Mouse (Mus musculus): Measurements from ENCODE around the gene Sept12. TPM values are rescaled to one million over a fixed set of nuclear protein-coding genes. Genes with fewer than 3 reads are reported as not detected.

Gene Sept12
- polyA plus RNA-seq (2014; fragmentation: Nextera tagmentation; extraction: Ambion mirVana): not detected in 2 replicates

DNA sequence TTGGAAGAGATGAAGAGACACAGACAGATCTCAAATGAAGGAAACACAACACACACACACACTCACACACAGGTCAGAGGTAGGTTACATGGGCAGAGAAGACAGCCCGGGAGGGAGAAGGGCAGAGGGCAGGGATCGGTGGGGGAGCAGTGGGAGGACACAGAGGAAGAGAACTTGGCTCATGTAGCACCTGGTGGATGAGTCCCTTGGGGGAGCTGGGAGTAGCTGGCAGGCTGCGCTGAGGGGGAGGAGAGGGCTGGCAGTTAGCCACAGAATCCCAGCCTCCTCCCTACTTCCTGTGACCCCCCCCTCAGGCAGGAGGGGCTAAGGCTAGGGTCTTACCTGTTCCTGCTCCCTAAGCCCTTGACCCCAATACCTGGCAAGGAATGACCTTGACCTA lies at the start of gene Sept12:
Gene Sept12 (minus strand): TSS at position 300 of the 400 bp plus-strand sequence.
- Histone ChIP-seq H3K4me3 (ENCODE audit: low read depth, low read length) (no peak within 1 kb of the TSS), H3K9ac (ENCODE audit: low read length) (no peak within 1 kb of the TSS), H3K4me1 (ENCODE audit: control insufficient read depth, insufficient read depth, low read length) (no peaks in the 10 kb centered on the region), H3K36me3 (ENCODE audit: control insufficient read depth, insufficient read depth, low read length) (no peaks in the 10 kb centered on the region), H3K4me2 (ENCODE audit: low read depth) (no peak within 1 kb of the TSS), H3K27me3 (ENCODE audit: control insufficient read depth, insufficient read depth, low read length) (no peaks in the 10 kb centered on the region), H3K27ac (ENCODE audit: low read depth, low read length) (no peak within 1 kb of the TSS), H3K9me3 (ENCODE audit: control insufficient read depth, low read length) (no peaks in the 10 kb centered on the region)
- ATAC-seq (ENCODE audit: insufficient read depth, low FRiP score, low TSS enrichment) (no peak), DNase-seq (ENCODE audit: low spot score) (no peak)
- WGBS: 55% methylated on average over 3 of the region's 3 CpGs

DNA sequence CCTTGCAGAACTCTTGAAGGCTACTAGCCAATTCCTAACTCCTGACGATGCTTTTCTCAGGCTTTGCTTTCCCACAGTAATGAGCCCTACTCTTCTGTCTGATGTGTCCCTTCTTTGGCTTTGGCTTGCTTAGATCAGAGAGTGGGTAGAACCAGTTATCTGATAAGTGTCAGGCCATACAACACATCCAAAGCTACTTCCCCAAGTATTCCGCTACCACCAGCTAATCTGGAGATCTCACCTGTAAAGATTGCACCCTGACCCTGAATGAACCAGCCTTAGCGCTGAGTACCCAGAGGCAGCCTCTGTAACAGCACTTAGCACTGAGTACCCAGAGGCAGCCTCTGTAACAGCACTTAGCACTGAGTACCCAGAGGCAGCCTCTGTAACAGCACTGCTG lies 47.7 kb upstream of the Sept12 start:
- no peak for DNase-seq (ENCODE audit: low spot score)
- no peaks in the 10 kb centered on the region for H3K9me3 ChIP-seq (ENCODE audit: control insufficient read depth, low read length)
- 95% methylated on average over 3 of the region's 3 CpGs for WGBS
- no peaks in the 10 kb centered on the region for H3K27me3 ChIP-seq (ENCODE audit: control insufficient read depth, insufficient read depth, low read length)
- no peak for ATAC-seq (ENCODE audit: insufficient read depth, low FRiP score, low TSS enrichment)
- H3K9ac ChIP-seq (ENCODE audit: low read length): no peak overlapping the region
- no peak overlapping the region for H3K4me2 ChIP-seq (ENCODE audit: low read depth)
- H3K27ac ChIP-seq (ENCODE audit: low read depth, low read length): no peak overlapping the region
- H3K4me3 ChIP-seq (ENCODE audit: low read depth, low read length): no peak overlapping the region
- H3K4me1 ChIP-seq (ENCODE audit: control insufficient read depth, insufficient read depth, low read length): peaks cover 7% of the 10 kb centered on the region
- H3K36me3 ChIP-seq (ENCODE audit: control insufficient read depth, insufficient read depth, low read length): peaks cover 8% of the 10 kb centered on the region

DNA sequence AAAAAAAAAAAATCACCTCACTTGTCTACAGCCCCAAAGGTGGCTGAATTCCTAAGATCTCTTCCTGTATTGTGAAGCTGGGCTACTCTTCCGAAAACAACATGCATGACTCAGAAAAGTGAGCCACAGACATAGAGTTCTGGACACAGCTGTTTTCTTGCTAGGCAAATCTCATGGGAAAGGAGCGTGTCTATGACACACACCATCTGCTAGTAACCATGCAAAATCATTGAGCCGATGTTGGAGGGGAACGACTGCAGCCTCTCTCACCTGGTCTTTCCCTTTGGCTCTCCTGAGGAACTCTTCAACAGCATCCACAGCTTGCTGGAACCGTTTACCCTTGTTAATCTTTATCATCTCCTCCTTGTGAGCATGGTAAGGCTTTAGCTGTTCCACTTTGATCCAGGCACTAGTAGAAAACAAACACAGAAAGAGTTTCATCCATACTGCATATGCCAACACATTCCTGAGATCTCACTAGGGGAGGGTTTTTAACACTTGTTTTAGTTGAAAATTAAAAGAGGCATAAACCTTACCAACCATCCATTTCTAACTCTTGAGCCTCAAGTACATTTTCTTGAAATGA lies 39.1 kb upstream of the Sept12 start:
- ATAC-seq (ENCODE audit: insufficient read depth, low FRiP score, low TSS enrichment) (no peak), DNase-seq (ENCODE audit: low spot score) (no peak)
- H3K36me3 ChIP-seq (ENCODE audit: control insufficient read depth, insufficient read depth, low read length): peaks cover 39% of the 10 kb centered on the region
- WGBS: 91% methylated on average over 5 of the region's 5 CpGs
- H3K4me3 ChIP-seq (ENCODE audit: low read depth, low read length): no peak overlapping the region
- H3K9ac ChIP-seq (ENCODE audit: low read length): no peak overlapping the region
- no peaks in the 10 kb centered on the region for H3K9me3 ChIP-seq (ENCODE audit: control insufficient read depth, low read length)
- H3K4me2 ChIP-seq (ENCODE audit: low read depth): no peak overlapping the region
- H3K27ac ChIP-seq (ENCODE audit: low read depth, low read length): no peak overlapping the region
- H3K27me3 ChIP-seq (ENCODE audit: control insufficient read depth, insufficient read depth, low read length): no peaks in the 10 kb centered on the region
- no peaks in the 10 kb centered on the region for H3K4me1 ChIP-seq (ENCODE audit: control insufficient read depth, insufficient read depth, low read length)

DNA sequence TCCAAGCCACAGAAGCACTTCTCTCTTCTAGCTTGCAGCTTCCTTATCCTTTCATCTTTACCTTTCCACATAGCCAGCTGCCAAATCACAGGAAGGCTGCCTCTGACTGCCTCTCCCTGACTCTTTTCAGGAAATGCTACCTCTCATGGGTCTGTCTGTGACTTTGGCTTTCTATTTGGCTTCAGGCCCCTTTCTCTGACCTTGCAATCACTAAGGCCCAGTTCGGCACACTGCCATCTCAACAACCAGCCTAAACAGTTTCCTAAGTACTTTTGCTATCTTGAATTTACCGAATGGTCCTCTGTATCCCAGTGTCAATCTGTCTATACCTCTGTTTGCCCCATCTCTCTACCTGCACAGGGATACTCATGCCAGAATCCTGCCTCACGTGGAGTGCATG lies 37.9 kb upstream of the Sept12 start:
- Histone ChIP-seq H3K4me3 (ENCODE audit: low read depth, low read length) (no peak overlapping the region), H3K9me3 (ENCODE audit: control insufficient read depth, low read length) (no peaks in the 10 kb centered on the region), H3K27me3 (ENCODE audit: control insufficient read depth, insufficient read depth, low read length) (no peaks in the 10 kb centered on the region), H3K9ac (ENCODE audit: low read length) (no peak overlapping the region), H3K27ac (ENCODE audit: low read depth, low read length) (no peak overlapping the region), H3K4me2 (ENCODE audit: low read depth) (no peak overlapping the region), H3K36me3 (ENCODE audit: control insufficient read depth, insufficient read depth, low read length) (peaks cover 45% of the 10 kb centered on the region), H3K4me1 (ENCODE audit: control insufficient read depth, insufficient read depth, low read length) (no peaks in the 10 kb centered on the region)
- no peak for DNase-seq (ENCODE audit: low spot score)
- WGBS: 97% methylated on average over 3 of the region's 3 CpGs
- ATAC-seq (ENCODE audit: insufficient read depth, low FRiP score, low TSS enrichment): no peak

DNA sequence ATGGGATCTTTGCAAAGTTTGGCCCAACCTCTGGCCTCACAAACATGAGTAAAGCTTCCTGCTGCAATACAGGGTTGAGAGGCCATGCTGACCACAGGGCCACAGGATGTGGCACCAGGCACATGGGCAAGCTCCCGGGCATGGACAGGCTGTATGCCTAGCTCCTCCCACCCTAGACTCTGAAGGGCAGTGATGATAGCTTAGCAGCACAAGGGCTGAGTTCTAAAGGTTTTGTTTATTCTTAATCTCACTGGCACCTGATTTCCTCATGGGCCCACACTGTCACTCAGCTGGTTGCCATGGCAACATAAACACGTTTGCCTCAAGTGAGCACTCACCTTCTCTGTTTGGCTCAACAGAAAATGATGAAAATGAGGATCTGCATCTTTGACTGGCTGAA lies 32.2 kb upstream of the Sept12 start:
- H3K4me1 ChIP-seq (ENCODE audit: control insufficient read depth, insufficient read depth, low read length): no peaks in the 10 kb centered on the region
- WGBS: 74% methylated on average over 2 of the region's 2 CpGs

DNA sequence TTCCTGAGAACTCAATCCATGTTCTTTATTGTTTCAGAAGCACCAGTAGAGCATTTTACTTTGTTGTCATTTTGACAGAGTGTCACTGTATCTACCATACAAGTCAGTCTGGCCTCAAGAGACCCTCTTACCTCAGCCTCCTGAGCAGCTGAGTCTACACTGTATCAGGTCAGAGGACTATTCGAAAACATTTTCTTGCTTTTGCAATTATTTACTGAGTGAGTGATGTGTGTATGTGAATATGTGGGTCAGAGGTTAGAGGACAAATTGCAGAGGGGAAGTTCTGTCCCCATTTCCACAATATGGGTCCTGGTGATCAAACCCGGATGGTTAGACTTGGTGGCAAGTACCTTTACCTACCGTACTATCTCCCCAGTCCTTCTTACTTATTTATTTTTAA lies 26.4 kb upstream of the Sept12 start:
- H3K9me3 ChIP-seq (ENCODE audit: control insufficient read depth, low read length): no peaks in the 10 kb centered on the region
- H3K36me3 ChIP-seq (ENCODE audit: control insufficient read depth, insufficient read depth, low read length): peaks cover 22% of the 10 kb centered on the region
- no peak for DNase-seq (ENCODE audit: low spot score)
- H3K27ac ChIP-seq (ENCODE audit: low read depth, low read length): no peak overlapping the region
- no peaks in the 10 kb centered on the region for H3K4me1 ChIP-seq (ENCODE audit: control insufficient read depth, insufficient read depth, low read length)
- WGBS: 94% methylated on average over 3 of the region's 3 CpGs
- H3K4me2 ChIP-seq (ENCODE audit: low read depth): no peak overlapping the region
- H3K27me3 ChIP-seq (ENCODE audit: control insufficient read depth, insufficient read depth, low read length): no peaks in the 10 kb centered on the region
- ATAC-seq (ENCODE audit: insufficient read depth, low FRiP score, low TSS enrichment): no peak
- H3K9ac ChIP-seq (ENCODE audit: low read length): no peak overlapping the region
- H3K4me3 ChIP-seq (ENCODE audit: low read depth, low read length): no peak overlapping the region

More for the DNA sequence above, 32.2 kb upstream of the Sept12 start:
- Histone ChIP-seq H3K9ac (ENCODE audit: low read length) (no peak overlapping the region), H3K27ac (ENCODE audit: low read depth, low read length) (no peak overlapping the region), H3K4me3 (ENCODE audit: low read depth, low read length) (no peak overlapping the region), H3K27me3 (ENCODE audit: control insufficient read depth, insufficient read depth, low read length) (no peaks in the 10 kb centered on the region), H3K4me2 (ENCODE audit: low read depth) (no peak overlapping the region), H3K9me3 (ENCODE audit: control insufficient read depth, low read length) (no peaks in the 10 kb centered on the region), H3K36me3 (ENCODE audit: control insufficient read depth, insufficient read depth, low read length) (peaks cover 41% of the 10 kb centered on the region)
- DNase-seq (ENCODE audit: low spot score): no peak
- no peak for ATAC-seq (ENCODE audit: insufficient read depth, low FRiP score, low TSS enrichment)

DNA sequence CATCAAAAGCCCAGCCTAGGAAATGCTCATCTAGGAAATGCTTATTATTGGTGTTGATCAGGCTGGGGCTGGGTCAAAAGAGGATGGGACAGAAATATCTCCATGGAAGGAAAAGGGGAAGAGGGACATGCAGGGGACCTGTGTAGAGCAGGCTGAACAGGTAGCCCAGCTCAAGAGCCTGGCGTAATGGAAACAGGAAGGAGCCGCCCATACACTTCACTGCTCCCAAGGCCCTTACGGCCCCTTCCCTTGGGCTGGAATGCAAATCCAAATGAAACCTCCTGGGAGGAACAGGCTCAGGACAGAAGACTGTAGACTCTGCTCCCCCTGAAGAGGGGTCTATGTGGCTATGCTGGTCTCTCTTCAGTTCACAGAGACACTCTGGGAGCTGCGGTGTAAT lies 16.9 kb upstream of the Sept12 start:
- H3K9ac ChIP-seq (ENCODE audit: low read length): no peak overlapping the region
- WGBS: 90% methylated on average over 4 of the region's 4 CpGs
- peaks cover 18% of the 10 kb centered on the region for H3K36me3 ChIP-seq (ENCODE audit: control insufficient read depth, insufficient read depth, low read length)
- H3K4me1 ChIP-seq (ENCODE audit: control insufficient read depth, insufficient read depth, low read length): no peaks in the 10 kb centered on the region; the same call in 1 of the 2 replicates
- DNase-seq (ENCODE audit: low spot score): no peak
- H3K27ac ChIP-seq (ENCODE audit: low read depth, low read length): no peak overlapping the region
- no peaks in the 10 kb centered on the region for H3K9me3 ChIP-seq (ENCODE audit: control insufficient read depth, low read length)
- no peak overlapping the region for H3K4me2 ChIP-seq (ENCODE audit: low read depth)
- H3K4me3 ChIP-seq (ENCODE audit: low read depth, low read length): no peak overlapping the region
- no peaks in the 10 kb centered on the region for H3K27me3 ChIP-seq (ENCODE audit: control insufficient read depth, insufficient read depth, low read length)
- no peak for ATAC-seq (ENCODE audit: insufficient read depth, low FRiP score, low TSS enrichment)

DNA sequence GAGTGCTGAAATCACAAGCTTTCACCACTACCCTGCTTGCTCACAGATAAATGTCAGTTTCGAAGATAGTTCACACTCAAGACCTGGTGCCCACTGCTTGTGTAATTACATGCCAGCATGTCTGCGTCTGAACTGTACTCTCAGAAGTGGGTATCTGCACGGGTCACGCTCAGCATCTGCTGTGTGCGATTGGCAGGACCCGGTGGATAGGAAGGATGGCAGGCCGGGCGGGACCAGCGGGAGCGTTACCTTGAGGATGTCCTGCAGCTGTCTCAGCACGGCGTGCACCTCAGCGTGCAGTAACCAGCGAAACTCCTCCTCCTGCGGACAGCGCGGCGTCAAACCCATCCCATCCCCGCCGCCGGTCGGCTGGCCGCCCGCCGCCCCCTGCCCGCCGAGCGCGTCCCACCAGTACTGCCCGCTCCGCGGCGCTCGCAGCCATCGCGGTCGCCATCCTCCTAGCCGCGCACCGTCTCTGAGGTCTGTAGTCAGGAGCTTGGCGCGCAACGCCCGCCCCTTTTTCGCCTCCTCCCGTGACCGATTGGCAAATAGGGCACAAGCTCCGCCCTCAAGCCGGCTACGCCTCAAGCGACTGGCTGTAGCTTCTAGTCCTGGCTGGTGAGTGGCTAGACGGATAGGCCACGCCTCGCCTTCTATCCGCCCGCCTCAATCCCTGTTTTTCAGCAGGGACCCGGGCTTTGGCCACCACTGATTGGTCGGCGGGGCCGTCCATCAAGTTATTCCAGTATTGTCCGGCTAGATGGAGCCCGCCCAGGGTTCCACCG lies 15.6 kb upstream of the Sept12 start, which contains the start of gene Rogdi:
Gene Rogdi (minus strand): TSS at position 500 of the 785 bp plus-strand sequence.
- ATAC-seq (ENCODE audit: insufficient read depth, low FRiP score, low TSS enrichment) (peak; percentile 99), DNase-seq (ENCODE audit: low spot score) (peak; percentile 99)
- Histone ChIP-seq H3K4me2 (ENCODE audit: low read depth) (peak within 1 kb of the TSS; percentile 71), H3K27me3 (ENCODE audit: control insufficient read depth, insufficient read depth, low read length) (no peaks in the 10 kb centered on the region), H3K4me3 (ENCODE audit: low read depth, low read length) (peak within 1 kb of the TSS; percentile 59), H3K27ac (ENCODE audit: low read depth, low read length) (peak within 1 kb of the TSS; percentile 42; the same call in 1 of the 2 replicates), H3K36me3 (ENCODE audit: control insufficient read depth, insufficient read depth, low read length) (peaks cover 8% of the 10 kb centered on the region), H3K9me3 (ENCODE audit: control insufficient read depth, low read length) (no peaks in the 10 kb centered on the region), H3K9ac (ENCODE audit: low read length) (peak within 1 kb of the TSS; percentile 76), H3K4me1 (ENCODE audit: control insufficient read depth, insufficient read depth, low read length) (no peaks in the 10 kb centered on the region; the same call in 1 of the 2 replicates)
- 1% methylated on average over 59 of the region's 63 CpGs for WGBS

Measured in neural tube, embryonic 11.5 days (tissue).